ENCODE assay signal across 15 mouse cellular contexts in genomic region chr7:73507491-73507890, GRCm38 (mm10). TPM values are rescaled to one million over a fixed set of nuclear protein-coding genes. Genes with fewer than 3 reads are reported as not detected.
DNase-seq lines count a peak whose midpoint lies in the region; ATAC-seq and TF ChIP-seq lines count a peak whose summit lies in the region.
"Had no signal": no experiment of that assay in that cellular context is flagged by ENCODE, and none has a peak within 500 bp of the region (broad histone marks: within the 10 kb centered on the region; RNA-seq: fewer than 3 reads in every experiment).

No protein-coding gene starts in this region.

- 85% methylated on average over 6 of the region's 6 CpGs for WGBS in neural tube, embryonic 13.5 days
- WGBS in cerebellum, adult 2 months, result 14% methylated on average over 6 of the region's 6 CpGs
- WGBS in midbrain, embryonic 15.5 days, result 79% methylated on average over 6 of the region's 6 CpGs

- peak; percentile 61 to 69 for DNase-seq in heart, adult 18-20 months
- no peak for DNase-seq in heart, postnatal 36 days
- DNase-seq in neural tube, embryonic 10.5 days (ENCODE audit: extremely low spot score, low spot score), result no peak
- peak; percentile 82 to 92 for DNase-seq in cerebellum, adult 2 months
- no peak for DNase-seq in kidney, postnatal 36 days
- DNase-seq in retina, postnatal 1 day, result no peak
- DNase-seq: kidney, postnatal 4 days; right cerebral cortex, postnatal 25 days; thymus, postnatal 4 days had no signal

- H3K27ac ChIP-seq in neural tube, embryonic 13.5 days (replicated peaks), result no peak overlapping the region
- H3K27ac ChIP-seq in cerebellum, adult 2 months (ENCODE audit: insufficient read depth, low read length), result no peak overlapping the region
- peak overlapping the region; percentile 53; the same call in 1 of the 2 replicates for H3K27ac ChIP-seq in midbrain, embryonic 15.5 days
- H3K27ac ChIP-seq: embryonic facial prominence, embryonic 13.5 days; heart, adult 2 months; liver, embryonic 12.5 days; midbrain, embryonic 12.5 days had no signal

- H3K9me3 ChIP-seq in neural tube, embryonic 13.5 days, result no peaks in the 10 kb centered on the region
- H3K9me3 ChIP-seq in midbrain, embryonic 15.5 days, result no peaks in the 10 kb centered on the region
- H3K9me3 ChIP-seq: embryonic facial prominence, embryonic 13.5 days; liver, embryonic 12.5 days; midbrain, embryonic 12.5 days had no signal

- peaks cover 89% of the 10 kb centered on the region for H3K36me3 ChIP-seq in neural tube, embryonic 13.5 days
- peaks cover 38% of the 10 kb centered on the region for H3K36me3 ChIP-seq in midbrain, embryonic 15.5 days (replicated peaks)

- no peaks in the 10 kb centered on the region for H3K27me3 ChIP-seq in neural tube, embryonic 13.5 days
- no peaks in the 10 kb centered on the region for H3K27me3 ChIP-seq in cerebellum, adult 2 months (ENCODE audit: control insufficient read depth, insufficient read depth, low read length)
- H3K27me3 ChIP-seq in midbrain, embryonic 15.5 days (replicated peaks), result no peaks in the 10 kb centered on the region
- H3K27me3 ChIP-seq: embryonic facial prominence, embryonic 13.5 days; liver, embryonic 12.5 days; midbrain, embryonic 12.5 days had no signal

- H3K4me3 ChIP-seq in neural tube, embryonic 13.5 days, result no peak overlapping the region
- H3K4me3 ChIP-seq in cerebellum, adult 2 months (replicated peaks; ENCODE audit: insufficient read depth, low read depth, low read length), result no peak overlapping the region
- no peak overlapping the region for H3K4me3 ChIP-seq in midbrain, embryonic 15.5 days
- H3K4me3 ChIP-seq: embryonic facial prominence, embryonic 13.5 days; heart, adult 2 months; liver, embryonic 12.5 days; midbrain, embryonic 12.5 days had no signal

- H3K9ac ChIP-seq in neural tube, embryonic 13.5 days, result no peak overlapping the region
- no peak overlapping the region for H3K9ac ChIP-seq in midbrain, embryonic 15.5 days
- H3K9ac ChIP-seq: embryonic facial prominence, embryonic 13.5 days; liver, embryonic 12.5 days; midbrain, embryonic 12.5 days had no signal

- TF ChIP-seq POLR2A in cerebellum, adult 2 months (IDR thresholded peaks at IDR 0.05; ENCODE audit: borderline replicate concordance, insufficient read depth, low read length), result no peak

- intact Hi-C loops in heart, postnatal 36 days (cut with DNase I), result no loop called here

- no peak for TF ChIP-seq CTCF in cerebellum, adult 2 months (IDR thresholded peaks at IDR 0.05; ENCODE audit: borderline replicate concordance, insufficient read depth, low read depth, low read length)

- ATAC-seq in neural tube, embryonic 13.5 days (ENCODE audit: low read depth), result peak; percentile 72; the same call in 1 of the 2 replicates
- ATAC-seq in midbrain, embryonic 15.5 days (replicated peaks), result peak; percentile 66; the same call in 1 of the 2 replicates
- ATAC-seq: liver, embryonic 12.5 days had no signal

- H3K4me1 ChIP-seq in neural tube, embryonic 13.5 days (replicated peaks), result no peaks in the 10 kb centered on the region
- H3K4me1 ChIP-seq in cerebellum, adult 2 months (ENCODE audit: control insufficient read depth, insufficient read depth, low read length), result peaks cover 5% of the 10 kb centered on the region; the same call in 1 of the 2 replicates
- no peaks in the 10 kb centered on the region for H3K4me1 ChIP-seq in midbrain, embryonic 15.5 days
- H3K4me1 ChIP-seq: embryonic facial prominence, embryonic 13.5 days; liver, embryonic 12.5 days; midbrain, embryonic 12.5 days had no signal

- no peak overlapping the region for H3K4me2 ChIP-seq in neural tube, embryonic 13.5 days
- H3K4me2 ChIP-seq in midbrain, embryonic 15.5 days, result no peak overlapping the region
- H3K4me2 ChIP-seq: embryonic facial prominence, embryonic 13.5 days; liver, embryonic 12.5 days; midbrain, embryonic 12.5 days had no signal

RNA-seq across cellular contexts. Expression of gene Chd2, which starts 34.1 kb away (rescaled TPM):
- total RNA-seq in heart, adult 18-20 months (2021), result 10 to 100 TPM; 28.2 to 38.8 TPM
- total RNA-seq in heart, postnatal 36 days (2021), result 10 to 100 TPM; 49.0 to 52.1 TPM
- 34.6 and 45.5 TPM in 2 replicates for polyA plus RNA-seq in neural tube, embryonic 13.5 days (2015; fragmentation: Nextera tagmentation; extraction: Ambion mirVana)
- polyA plus RNA-seq in cerebellum, adult 2 months (2012; rRNA removed), result 49.2 and 50.5 TPM in 2 replicates
- 48.6 and 52.4 TPM in 2 replicates for polyA plus RNA-seq in midbrain, embryonic 15.5 days (2015; fragmentation: Nextera tagmentation; extraction: Ambion mirVana)

Comparison
In these comparisons a context has a peak if more than half of its experiments do, and no peak if none do; other contexts are left out.
1. DNase-seq: peak in heart, adult 18-20 months (2 of 2) and cerebellum, adult 2 months (2 of 2); none in heart, postnatal 36 days (0 of 2), neural tube, embryonic 10.5 days (single experiment), kidney, postnatal 36 days (0 of 2) and retina, postnatal 1 day (single experiment).